In genomic region chr7:25000211-25000610, GRCm38 (mm10) we compare ENCODE assay signal across 17 mouse cellular contexts. TPM values are rescaled to one million over a fixed set of nuclear protein-coding genes. Genes with fewer than 3 reads are reported as not detected.
DNase-seq lines count a peak whose midpoint lies in the region; ATAC-seq lines count a peak whose summit lies in the region.
"Had no signal": no experiment of that assay in that cellular context is flagged by ENCODE, and none has a peak within 500 bp of the region (broad histone marks: within the 10 kb centered on the region; RNA-seq: fewer than 3 reads in every experiment).

No protein-coding gene starts in this region.

- DNase-seq in A20 (ENCODE audit: low read depth, low spot score) (peak; percentile 10), NIH3T3 (ENCODE audit: low read depth) (peak; percentile 9)
- DNase-seq in thymus, postnatal 0 days (ENCODE audit: low spot score): peak; percentile 86
- DNase-seq in ovary, postnatal 14 days (ENCODE audit: low spot score): no peak
- no peak for DNase-seq in layer of hippocampus, postnatal 25 days (ENCODE audit: extremely low spot score in 1 of 2, low spot score in 1 of 2)
- DNase-seq in layer of hippocampus, postnatal 36 days: no peak
- DNase-seq: adrenal gland, postnatal 25 days; heart, adult 18-20 months; heart, postnatal 36 days; liver, embryonic 13.5 days; lung, postnatal 10 days; midbrain, embryonic 14.5 days had no signal

- peak; percentile 84 for ATAC-seq in megakaryocyte, adult 5-6 weeks (ENCODE audit: poor library complexity, severe bottlenecking)
- ATAC-seq: forebrain, embryonic 14.5 days had no signal

RNA-seq across cellular contexts. Expression of gene Atp1a3, which starts 5.5 kb away (rescaled TPM):
- 126 and 128 TPM in 2 replicates for total RNA-seq in megakaryocyte, adult 5-6 weeks (2015)
- total RNA-seq in megakaryocyte, adult 5-6 weeks (2017): 61.6 and 106 TPM in 2 replicates
- 1.7 TPM in 2 replicates for polyA plus RNA-seq in thymus, postnatal 0 days (2015; fragmentation: Nextera tagmentation; extraction: Ambion mirVana)
- 1,000 to 10,000 TPM; 2,623 to 2,665 TPM for total RNA-seq in layer of hippocampus, postnatal 25 days (2021)
- total RNA-seq in layer of hippocampus, postnatal 36 days (2021): 1,000 to 10,000 TPM; 2,432 to 2,476 TPM

RNA-seq across cellular contexts. Expression of gene Rabac1, which starts 27.7 kb away (rescaled TPM):
- total RNA-seq in megakaryocyte, adult 5-6 weeks (2015): 85.5 and 102 TPM in 2 replicates
- total RNA-seq in megakaryocyte, adult 5-6 weeks (2017): 73.1 and 79.3 TPM in 2 replicates
- 220 and 236 TPM in 2 replicates for polyA plus RNA-seq in thymus, postnatal 0 days (2015; fragmentation: Nextera tagmentation; extraction: Ambion mirVana)
- total RNA-seq in layer of hippocampus, postnatal 25 days (2021): 100 to 1,000 TPM; 270 to 302 TPM
- total RNA-seq in layer of hippocampus, postnatal 36 days (2021): 100 to 1,000 TPM; 267 to 288 TPM

RNA-seq across cellular contexts. Expression of gene Gm4881, which starts 55.9 kb away (rescaled TPM):
- not detected in 2 replicates for total RNA-seq in megakaryocyte, adult 5-6 weeks (2015)
- not detected in 2 replicates for total RNA-seq in megakaryocyte, adult 5-6 weeks (2017)
- not detected in 2 replicates for polyA plus RNA-seq in thymus, postnatal 0 days (2015; fragmentation: Nextera tagmentation; extraction: Ambion mirVana)
- not detected for total RNA-seq in layer of hippocampus, postnatal 25 days (2021)
- total RNA-seq in layer of hippocampus, postnatal 36 days (2021): not detected
- total RNA-seq: adrenal gland, postnatal 25 days; heart, adult 18-20 months; heart, postnatal 36 days had no signal
- polyA plus RNA-seq: embryonic facial prominence, embryonic 13.5 days; kidney, embryonic 15.5 days; limb, embryonic 10.5 days; liver, embryonic 13.5 days had no signal

Comparison
In these comparisons a context has a peak if more than half of its experiments do, and no peak if none do; other contexts are left out.
1. DNase-seq: peak in A20 (single experiment), NIH3T3 (single experiment) and thymus, postnatal 0 days (single experiment); none in ovary, postnatal 14 days (single experiment), layer of hippocampus, postnatal 25 days (0 of 2) and layer of hippocampus, postnatal 36 days (0 of 2).
2. RNA of gene Atp1a3, which starts 5.5 kb away (total RNA-seq): 2,623 to 2,665 TPM in layer of hippocampus, postnatal 25 days and 2,432 to 2,476 TPM in layer of hippocampus, postnatal 36 days; 61.6 to 128 TPM in megakaryocyte, adult 5-6 weeks; every median in the first group is over 10 times any median in the second.